Mouse (Mus musculus) testis, adult 2 months (tissue): Measurements from ENCODE around the gene Wbp2nl.

ENCODE experiments used
- CTCF ChIP-seq: fragments of 200-500 bp; IDR thresholded peaks from 2 replicates; pipeline ENCODE4 v1.5.1; 2012; ENCODE audit warnings: low read depth, mild to moderate bottlenecking, inconsistent platforms, low read length, moderate library complexity; ENCODE audit not compliant: control insufficient read depth, insufficient read depth, insufficient replicate concordance
- POLR2A ChIP-seq: fragments of 200-500 bp; IDR thresholded peaks from 2 replicates; pipeline ENCODE4 v1.6.1; 2012; ENCODE audit warnings: low read depth, mild to moderate bottlenecking, inconsistent platforms, low read length, moderate library complexity; ENCODE audit not compliant: control insufficient read depth

DNA sequence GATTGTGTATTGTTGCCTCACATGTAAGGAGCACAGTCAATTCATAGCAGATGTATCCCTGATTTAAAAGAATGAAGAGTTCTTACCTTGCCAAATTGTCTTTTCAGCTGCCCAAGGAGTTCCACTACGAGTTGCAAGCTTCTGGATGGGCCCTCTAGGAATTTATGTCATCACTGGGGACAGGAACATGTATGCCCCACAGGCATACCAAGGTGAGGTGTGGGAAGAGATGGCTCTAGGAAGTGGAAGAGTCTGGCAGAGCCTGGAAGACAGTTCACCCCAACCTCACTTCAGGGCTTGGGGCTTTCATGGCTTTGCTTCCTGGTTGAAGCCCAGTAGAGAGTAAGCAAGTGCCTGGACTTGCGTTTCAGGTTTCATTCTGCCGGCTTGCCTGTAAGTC lies 9.7 kb downstream of the Wbp2nl start:
- no peak for TF ChIP-seq POLR2A
- TF ChIP-seq CTCF, result no peak
